Mouse (Mus musculus): ENCODE measurements around the gene Agpat2.

Gene Agpat2

DNA sequence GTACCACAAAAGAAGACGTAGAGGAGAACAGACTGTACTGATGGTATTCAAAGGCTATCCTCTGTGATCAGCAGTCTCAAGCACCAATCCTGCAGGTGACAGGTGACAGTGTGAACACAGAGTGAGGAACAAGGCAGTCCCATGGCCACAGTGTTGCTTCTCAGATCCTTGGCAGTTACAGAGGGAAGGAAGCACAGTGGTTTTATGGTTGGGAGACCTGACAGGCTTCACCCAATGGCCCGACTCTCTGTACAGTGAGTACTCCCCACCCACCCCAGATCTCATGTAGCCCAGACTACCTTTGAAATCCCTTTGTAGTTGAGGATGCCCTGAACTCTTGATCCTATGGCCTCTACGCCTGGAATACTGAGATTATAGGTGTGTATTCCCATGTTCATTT lies 21.2 kb upstream of the Agpat2 start:
- DNase-seq (ENCODE audit: low spot score): no peak

DNA sequence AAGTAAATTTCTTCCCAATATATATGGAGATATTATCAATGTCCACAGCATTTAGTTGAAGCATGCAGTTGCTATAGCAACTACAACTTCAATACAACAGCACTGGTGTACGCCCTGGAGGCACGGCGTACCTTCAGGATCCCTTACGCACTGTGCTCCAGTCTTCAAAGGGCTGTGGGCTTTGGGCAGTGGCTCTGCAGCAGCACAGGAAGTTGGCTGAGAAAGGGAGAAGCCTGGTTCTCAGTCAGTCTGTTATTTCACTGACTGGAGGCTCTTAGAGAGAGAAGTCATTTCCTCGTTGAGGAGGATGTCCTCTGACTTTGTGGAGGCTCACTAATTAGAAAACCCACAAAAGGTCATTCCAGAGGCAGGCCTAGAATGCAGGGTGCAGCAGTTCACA lies 18.8 kb upstream of the Agpat2 start:
- no peak for DNase-seq (ENCODE audit: low spot score)

DNA sequence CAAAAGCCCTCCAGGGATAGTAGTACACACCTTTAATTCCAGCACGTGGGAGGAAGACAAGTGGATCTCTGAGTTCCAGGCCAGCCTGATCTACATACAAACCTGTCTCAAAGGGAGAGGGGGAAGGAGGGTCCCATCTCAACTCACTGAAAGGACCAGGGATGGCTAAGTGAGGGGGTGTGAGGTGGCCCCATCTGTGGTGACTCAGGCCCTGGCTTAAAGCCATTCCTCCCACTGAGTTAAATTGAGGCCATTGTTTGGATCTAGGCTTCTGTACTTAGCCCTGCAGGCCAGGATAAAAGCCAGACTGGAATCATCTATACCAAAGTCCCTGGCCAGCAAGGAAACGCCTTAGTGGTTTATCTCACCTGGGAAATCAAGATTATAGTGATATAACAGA lies 17.0 kb upstream of the Agpat2 start:
- DNase-seq (ENCODE audit: low spot score): no peak

DNA sequence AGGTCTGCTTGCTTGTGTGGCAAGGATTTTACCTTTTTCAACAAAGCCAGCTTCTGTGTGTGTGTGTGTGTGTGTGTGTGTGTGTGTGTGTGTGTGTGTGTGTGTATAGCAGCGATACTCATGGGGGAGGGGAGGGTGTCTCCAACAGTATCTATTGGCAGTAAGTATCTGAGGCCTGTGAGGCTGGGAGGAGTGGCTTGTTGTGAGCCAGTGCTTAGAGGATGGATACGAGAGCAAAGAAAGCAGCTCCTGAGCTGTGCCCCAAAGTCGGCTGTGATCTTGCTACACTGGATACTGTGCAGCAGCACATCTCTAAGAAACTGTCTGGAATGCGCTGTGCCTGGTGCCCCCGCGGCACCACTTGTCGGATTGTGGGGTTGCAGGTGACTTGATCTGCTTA lies 13.7 kb upstream of the Agpat2 start:
- DNase-seq (ENCODE audit: low spot score): no peak

DNA sequence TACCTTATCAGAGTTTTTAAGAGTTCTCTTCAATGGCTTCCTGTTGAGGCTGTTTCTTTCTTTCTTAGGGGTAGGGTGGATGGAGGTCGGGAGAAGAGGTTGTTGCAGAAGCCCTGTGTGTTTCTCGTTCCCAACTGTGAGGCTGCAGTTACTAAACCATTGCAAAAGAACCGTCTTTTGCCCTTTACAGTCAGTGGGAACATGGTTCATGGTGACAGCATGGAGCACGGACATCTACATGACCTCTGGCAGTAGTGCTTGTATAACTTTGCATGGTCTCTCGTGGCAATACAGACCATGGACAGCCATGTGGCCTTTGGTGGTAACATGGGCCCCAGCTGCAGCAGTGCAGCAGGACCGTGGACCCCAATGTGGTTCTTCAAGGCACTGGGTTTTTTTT lies 13.1 kb upstream of the Agpat2 start:
- DNase-seq (ENCODE audit: low spot score): no peak

DNA sequence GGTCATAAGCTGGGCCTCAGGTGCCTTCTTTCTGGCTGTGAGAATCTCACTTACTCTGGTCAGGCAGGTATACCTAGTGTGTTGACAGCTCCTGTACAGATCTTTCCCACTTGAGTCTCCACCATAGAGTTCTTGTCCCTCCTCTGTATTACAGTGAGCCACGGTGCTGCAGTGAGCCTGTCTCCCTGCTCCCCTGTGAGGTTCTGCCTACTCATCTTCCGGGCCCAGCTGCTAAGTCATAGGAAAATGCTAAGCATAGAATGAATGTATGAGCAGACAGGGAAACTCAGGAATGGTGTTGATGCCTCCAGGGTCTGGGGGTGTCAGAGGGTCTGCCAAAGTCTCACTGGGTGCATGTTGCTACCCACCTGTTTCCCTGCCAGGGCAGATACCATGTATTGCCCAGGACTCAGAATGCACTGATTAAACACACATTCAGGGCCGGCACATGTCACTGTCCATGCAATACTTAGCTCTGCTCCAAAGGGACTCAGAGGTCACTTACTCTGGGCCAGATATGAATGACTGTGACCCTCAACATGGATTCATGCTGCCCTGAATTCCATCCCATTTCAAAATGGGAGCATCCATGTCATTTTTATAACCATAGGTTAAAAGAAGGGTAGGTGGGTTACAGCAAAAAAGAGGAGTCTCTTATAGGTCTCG lies 11.4 kb upstream of the Agpat2 start:
- DNase-seq (ENCODE audit: low spot score): no peak

DNA sequence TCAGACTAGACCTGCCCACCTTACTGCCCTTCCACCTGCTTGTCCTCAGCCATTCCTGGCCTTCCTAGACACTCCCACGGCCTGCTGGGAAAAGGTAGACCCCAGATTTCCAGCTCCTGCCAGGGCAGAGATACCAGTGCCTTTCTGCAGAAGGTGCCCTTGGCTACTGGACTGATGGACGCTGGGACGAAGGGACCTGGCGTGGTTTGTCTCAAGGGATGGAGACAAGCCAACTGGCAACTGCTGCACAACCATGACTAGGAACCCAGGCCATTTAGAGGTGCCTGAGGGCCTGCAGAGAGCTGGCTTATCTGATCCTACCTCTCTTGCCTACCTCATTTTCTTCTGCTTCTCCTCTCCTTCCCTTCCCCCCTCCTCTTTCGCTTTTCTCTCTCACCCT lies 10.7 kb upstream of the Agpat2 start:
- DNase-seq (ENCODE audit: low spot score): no peak

DNA sequence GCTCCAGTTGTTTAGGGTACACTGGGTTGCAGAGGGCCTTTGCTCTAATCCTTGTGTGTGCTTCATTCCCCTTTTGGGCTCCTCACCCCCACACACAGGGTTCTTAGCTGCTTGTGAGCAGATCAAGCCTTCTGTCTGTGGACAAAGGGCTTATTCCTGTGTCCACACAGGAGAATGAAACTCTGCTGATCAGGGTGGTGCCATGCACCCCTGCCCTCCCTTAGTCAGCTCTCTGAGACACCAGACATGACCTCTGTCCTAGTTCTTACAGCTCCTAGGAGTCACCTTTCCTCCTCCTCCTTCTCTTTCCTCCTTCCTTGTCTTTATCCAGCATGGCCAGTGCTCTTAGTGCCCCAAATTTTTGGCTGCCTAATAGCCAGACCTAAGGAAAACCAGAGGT lies 7.7 kb upstream of the Agpat2 start:
- DNase-seq (ENCODE audit: low spot score): no peak

DNA sequence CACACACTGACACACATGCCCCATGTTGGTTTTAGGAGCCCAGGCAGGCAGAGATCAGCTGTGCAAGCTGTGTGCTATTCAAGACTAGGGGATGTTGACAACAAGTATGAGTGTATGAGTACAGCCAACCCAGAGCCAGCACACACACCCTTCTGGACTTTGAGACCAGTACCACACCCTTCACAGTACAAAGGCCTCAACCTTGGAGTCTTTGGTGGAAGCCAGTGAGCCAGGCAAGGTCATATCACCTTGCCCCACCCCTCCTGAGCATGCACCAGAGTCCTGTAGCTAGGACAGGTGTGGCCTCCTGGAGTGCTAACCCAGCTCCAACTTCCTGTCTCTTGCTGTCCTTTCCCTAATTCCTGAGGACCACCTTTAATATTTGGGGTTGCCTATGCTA lies 6.8 kb upstream of the Agpat2 start:
- DNase-seq (ENCODE audit: low spot score): no peak

DNA sequence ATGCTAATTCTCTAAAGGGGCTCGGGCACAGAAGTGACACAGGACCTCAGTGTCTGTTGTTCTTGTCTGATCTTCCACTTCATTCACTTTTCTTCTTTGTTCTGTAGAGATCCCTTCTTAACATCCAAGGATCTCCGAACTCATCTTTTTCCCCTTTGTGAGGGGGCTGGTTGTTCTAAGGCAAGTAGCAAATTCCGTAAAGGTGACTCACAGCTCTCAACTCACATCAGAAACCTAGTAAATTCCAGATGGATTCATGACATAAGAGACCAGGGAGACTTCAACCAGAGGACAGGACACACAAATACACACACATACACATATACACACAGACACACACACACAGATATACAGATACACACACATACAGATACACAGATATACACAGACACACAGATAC lies 6.3 kb upstream of the Agpat2 start:
- DNase-seq (ENCODE audit: low spot score): no peak

DNA sequence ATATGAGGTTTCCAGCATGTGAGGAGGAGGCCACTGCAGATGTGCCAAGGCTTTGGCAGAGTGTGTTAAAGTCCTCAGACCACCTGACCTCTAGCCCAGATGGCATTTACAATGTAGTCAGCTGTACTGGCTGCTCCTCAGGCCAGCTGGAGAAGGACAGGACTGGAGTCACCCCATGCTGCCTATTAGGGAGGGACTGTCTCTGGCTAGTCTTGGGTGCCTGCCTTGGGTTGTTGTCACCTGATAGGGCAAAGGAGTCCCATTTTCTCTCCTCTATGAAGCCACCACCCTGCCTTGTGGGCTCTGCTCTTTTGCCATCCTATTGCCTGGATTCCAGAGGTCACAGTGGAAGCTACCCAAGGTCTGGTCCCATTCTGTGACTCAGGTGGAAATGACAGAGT lies 5.0 kb upstream of the Agpat2 start:
- DNase-seq (ENCODE audit: low spot score): no peak

DNA sequence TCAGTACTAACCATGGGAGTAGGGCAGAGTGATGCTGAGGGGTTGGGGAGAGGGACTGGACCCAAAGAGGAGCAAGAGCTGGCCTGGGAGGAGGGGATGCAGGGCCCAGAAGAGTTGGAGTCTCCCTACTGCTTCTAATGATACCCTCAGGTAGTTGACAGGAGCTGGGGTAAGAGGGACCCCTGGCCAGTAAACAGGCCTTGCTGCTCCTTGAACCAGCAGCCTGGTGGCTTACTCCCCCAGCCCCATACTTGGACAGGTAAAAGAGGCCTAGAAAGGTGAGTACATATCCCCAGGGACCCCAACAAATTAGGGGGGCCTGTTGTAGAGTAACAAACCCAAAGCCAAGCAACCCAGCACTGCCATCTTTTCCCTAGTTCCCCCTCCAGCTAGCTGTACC lies 4.6 kb upstream of the Agpat2 start:
- no peak for DNase-seq (ENCODE audit: low spot score)

DNA sequence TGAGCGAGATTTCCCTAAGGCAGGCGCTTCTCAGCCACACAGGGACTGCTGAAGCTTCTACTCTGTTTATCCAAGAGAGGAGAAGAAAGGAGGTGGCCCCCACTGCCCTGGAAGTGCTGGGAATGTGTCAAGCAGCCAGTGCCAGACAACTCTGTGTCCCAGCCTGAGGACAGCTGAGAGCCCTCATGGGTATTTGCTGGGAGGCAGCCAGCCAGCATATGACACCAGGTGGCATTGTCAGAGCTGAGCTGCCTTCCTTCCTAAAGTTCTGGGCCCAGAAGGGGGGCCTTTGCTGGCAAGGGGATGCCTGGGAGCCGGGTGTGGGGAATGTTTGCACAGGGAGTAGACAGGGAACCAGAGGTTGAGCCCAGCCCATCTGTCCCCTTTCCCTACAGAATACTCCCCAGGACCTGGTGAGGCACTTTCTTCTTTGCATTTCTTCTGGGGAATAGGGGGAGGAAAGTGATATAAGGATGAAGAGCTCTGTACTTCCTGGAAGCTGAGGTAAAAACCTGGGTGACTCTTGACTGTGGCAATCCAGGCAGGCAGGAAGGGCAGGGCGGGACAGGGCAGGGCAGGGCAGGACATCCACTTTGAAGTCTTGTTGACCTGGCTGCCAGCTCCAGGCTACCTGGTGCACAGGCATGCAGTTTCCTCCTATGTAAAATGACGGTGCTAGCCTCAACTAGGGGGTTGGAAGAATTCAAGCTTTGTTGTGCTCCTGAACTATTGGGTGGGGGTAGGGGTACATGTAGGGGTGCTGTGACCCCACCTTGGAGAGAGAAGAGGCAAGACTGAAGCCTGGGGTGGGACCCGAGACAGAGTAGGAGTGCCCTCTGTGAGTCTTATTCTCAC lies 3.1 kb upstream of the Agpat2 start:
- DNase-seq (ENCODE audit: low spot score): no peak

DNA sequence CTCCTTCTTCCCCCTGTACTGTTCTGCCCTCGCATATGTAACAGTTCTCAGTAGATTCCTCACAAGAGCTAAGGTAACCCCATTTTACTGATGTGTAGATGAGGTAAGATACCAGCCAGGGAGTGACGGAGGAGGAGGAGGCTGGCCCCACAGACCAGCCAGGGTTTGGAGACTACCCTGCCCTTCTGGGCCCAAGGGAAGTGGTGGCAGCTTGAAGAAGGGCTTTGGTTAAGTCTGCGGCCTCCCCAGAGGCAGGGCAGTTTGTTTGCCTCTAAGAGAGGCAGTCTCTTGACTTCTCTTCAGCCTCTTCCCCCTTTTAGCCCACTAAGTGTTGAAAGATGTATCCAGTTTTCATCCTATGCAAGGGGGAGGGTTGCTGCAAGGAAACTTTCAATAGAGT lies 2.4 kb upstream of the Agpat2 start:
- no peak for DNase-seq (ENCODE audit: low spot score)

DNA sequence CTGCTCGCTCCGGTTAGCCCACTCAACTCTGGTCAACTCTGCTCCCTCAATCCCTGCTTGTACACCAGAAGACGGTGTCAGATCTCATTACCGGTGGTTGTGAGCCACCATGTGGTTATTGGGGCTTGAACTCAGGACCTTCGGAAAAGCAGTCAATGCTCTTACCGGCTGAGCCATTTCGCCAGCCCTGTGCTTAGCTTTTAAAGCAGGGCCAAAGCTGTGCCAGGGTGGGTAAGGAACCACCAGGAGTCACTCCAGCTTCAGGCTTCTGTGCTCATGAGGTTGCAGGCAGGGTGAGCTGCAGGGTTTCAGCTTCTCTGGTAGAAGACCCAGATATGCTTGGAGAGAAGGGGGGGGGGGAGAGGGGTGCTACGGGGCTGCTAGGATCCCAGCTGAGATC lies 1.1 kb upstream of the Agpat2 start:
- no peak for DNase-seq (ENCODE audit: low spot score)

DNA sequence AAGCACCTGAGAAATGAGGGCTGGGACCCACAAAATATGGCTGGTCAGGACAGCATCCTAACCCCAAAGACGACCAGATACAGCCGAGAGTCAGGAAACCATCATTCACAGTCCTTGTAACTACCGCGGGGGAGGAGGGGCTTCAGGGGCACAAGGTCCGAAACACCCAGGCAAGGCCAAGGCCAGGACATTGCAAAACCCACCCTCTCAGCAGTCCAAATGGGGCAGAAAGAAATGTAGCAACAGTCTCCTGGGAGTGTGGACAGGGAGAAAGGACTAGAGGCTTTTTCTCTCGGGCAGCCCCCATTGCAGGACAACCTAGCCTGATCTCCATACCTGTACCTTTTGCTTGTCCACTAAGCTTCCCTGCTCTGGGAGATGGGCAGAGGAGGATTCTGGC lies 1.1 kb downstream of the Agpat2 start:
- DNase-seq (ENCODE audit: low spot score): no peak

DNA sequence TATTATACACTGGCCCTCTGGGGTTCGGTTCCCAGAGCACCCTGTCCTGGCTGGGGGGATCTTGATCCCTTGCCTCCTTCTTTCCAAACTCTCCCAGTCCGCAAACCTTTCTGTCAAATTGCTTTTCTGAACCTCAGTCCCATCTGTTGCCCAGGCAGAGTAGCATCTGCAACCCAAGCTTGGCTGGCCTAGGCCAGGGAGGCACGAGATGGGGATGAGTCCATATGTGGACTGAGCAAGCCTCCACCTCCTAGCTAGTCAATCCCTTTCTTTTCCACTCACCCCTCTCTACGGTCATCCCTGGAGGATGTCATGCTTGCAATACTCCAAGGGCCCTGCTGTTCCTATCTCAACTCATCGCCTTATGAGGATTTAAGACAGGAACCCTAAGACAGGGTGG lies 1.6 kb downstream of the Agpat2 start:
- DNase-seq (ENCODE audit: low spot score): no peak

DNA sequence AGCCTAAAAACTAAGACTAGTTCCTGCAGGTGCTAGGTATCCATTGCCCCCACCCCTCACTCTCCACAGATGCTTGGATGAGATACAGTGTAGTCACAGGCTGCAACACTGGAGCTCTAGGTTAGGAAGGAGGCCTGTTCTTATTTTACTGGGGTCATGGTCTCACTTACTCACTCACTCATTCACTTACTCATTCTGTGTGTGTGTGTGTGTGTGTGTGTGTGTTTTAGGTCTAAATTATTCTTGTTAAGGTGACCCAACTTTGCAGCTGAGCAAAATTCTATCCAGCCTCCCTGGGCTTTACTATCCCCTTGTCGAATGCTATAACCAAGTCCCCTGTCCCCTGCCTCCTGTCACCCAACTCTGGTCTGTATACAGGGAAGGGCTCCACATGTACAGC lies 2.6 kb downstream of the Agpat2 start:
- no peak for DNase-seq (ENCODE audit: low spot score)

DNA sequence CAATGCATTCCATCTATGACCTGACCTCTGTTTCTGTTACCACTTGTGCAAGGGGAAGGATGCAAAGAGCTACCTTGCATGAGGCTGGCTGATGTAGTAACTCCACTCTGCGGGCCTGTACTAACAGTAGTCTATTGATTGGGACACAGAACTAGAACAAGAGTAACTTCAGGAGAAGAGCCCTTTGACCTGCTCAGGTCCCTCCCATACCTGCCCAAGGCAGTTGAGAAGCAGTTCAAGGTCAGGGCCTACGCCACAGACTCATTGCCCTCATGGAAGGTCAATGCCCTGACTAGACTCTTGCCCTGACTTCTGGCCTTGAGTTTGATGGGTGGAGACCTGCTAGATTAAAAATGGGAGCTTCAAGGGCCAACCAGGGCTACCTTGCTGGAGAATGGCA lies 3.6 kb downstream of the Agpat2 start:
- no peak for DNase-seq (ENCODE audit: low spot score)

DNA sequence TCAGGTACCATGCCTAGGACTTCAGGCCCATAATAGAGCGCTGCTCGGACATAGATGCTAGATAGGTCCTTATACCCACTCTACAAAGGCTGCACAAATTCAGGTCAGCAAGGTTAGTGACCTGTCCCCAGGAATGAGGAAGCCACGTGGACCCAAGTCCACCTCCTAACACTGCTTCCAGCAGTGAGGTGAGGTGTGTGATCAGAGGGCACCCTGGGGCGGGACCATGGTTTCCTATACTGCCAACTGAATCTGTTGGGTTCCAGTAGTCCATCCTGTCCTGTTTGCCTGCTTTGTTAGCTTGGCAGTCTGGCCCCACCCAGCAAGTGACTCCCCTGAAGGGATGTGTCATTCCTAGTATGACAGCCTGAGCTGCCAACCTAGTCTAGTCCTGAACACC lies 4.3 kb downstream of the Agpat2 start:
- no peak for DNase-seq (ENCODE audit: low spot score)

DNA sequence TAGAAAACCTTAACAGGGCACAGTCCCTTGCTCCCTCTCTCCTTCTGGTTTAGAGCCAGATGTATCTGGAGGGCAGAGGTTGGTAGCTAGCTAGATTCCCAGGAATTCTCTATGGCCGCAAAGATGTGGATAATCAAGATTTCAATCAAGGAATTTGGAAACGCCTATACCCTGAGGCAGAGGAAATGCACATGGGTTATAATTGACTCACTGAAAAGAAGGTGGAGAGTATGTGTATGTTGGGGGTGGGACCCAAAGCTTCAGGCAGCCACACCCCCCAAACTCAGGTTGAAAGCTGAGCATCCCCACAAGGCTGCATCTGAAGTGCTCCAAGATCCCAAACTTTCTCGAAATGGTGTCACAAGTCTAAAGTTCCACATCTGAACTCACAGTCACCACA lies 5.8 kb downstream of the Agpat2 start:
- no peak for DNase-seq (ENCODE audit: low spot score)

DNA sequence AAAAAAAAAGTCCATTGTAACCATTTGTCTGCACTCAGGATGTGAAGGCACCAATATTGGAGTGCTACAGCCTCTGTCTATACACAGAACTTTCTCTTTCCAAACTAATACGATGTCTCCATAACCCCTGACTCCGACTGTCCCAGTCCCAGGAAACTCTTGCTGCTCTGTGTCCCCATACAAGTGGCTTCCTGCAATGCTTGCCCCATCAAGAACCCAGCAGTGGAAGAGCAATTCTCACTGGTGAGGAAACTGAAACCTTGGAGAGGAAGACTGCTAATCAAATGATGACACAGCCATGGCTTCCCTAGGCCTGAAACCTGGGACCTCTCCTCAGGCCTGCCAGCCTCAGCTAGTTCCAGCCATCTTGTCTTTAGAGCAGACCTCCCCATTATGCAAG lies 6.4 kb downstream of the Agpat2 start:
- no peak for DNase-seq (ENCODE audit: low spot score)

DNA sequence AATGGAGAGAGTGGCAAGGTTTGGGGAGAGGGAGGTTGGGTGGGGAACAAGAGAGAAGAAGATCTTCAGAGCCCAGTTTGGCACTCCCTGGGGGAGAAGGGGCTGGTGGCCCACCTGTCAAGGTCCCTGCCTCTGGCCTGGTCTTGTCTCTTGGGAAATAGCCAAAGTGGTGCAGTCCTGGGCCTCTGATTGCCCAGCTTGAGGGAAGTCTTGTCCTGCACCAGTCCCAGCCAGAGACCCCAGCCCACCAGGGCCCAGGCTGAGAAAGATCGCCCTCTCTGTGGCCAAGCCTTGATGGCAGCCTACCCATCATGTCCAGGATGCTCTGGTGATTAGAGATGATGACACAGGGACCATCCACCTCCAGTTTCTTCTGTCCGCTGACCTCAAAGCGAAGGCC lies 7.3 kb downstream of the Agpat2 start:
- no peak for DNase-seq (ENCODE audit: low spot score)

Measured in urinary bladder, postnatal 10 days (tissue).